Mouse (Mus musculus) liver, adult 2 months (tissue): Measurements from ENCODE around the gene Rpl36a.

Source experiments
- CTCF ChIP-seq: fragments of 200-500 bp; IDR thresholded peaks from 2 replicates; pipeline ENCODE4 v1.5.1; 2011; ENCODE audit warnings: low read depth, low read length, control low read depth
- POLR2A ChIP-seq: fragments of 200-500 bp; IDR thresholded peaks from 2 replicates; pipeline ENCODE4 v1.6.1; 2011; ENCODE audit warnings: low read length, control low read depth; ENCODE audit not compliant: insufficient read depth; ENCODE audit errors: extremely low read depth

GRCm38 (mm10) chrX:134566536-134567222 lies 18.8 kb upstream of the Rpl36a start:
- TF ChIP-seq POLR2A, result no peak
- no peak for TF ChIP-seq CTCF
